Mouse (Mus musculus): ENCODE data around the gene Ncdn. TPM values are rescaled to one million over a fixed set of nuclear protein-coding genes. Genes with fewer than 3 reads are reported as not detected.

The Ncdn gene
- 10 to 100 TPM; 17.2 to 20.1 (median 17.8) TPM for total RNA-seq (2022)

- peak; percentile 94 for DNase-seq (ENCODE audit: low spot score)
These were observed at the start of gene Ncdn, which contains the start of gene AU040320 for GRCm38 (mm10) chr4:126753268-126754230. TSS of gene Ncdn (minus strand) at chr4:126753438. TSS of gene AU040320 (plus strand) at chr4:126753544.

- no peak for DNase-seq (ENCODE audit: low spot score)
These were observed 48.9 kb upstream of the Ncdn start for GRCm38 (mm10) chr4:126802174-126802573.

- DNase-seq (ENCODE audit: low spot score): no peak
These were observed 39.3 kb upstream of the Ncdn start for GRCm38 (mm10) chr4:126792341-126793102.

GRCm38 (mm10) chr4:126782996-126783395, 29.8 kb upstream of the Ncdn start:
- DNase-seq (ENCODE audit: low spot score): no peak

GRCm38 (mm10) chr4:126782512-126782911, 29.3 kb upstream of the Ncdn start:
- no peak for DNase-seq (ENCODE audit: low spot score)

- no peak for DNase-seq (ENCODE audit: low spot score)
These were observed 28.6 kb upstream of the Ncdn start for GRCm38 (mm10) chr4:126781871-126782270.

GRCm38 (mm10) chr4:126779826-126780775, 26.9 kb upstream of the Ncdn start:
- no peak for DNase-seq (ENCODE audit: low spot score)

GRCm38 (mm10) chr4:126779148-126779581, 25.9 kb upstream of the Ncdn start:
- no peak for DNase-seq (ENCODE audit: low spot score)

GRCm38 (mm10) chr4:126775182-126775581, 21.9 kb upstream of the Ncdn start:
- DNase-seq (ENCODE audit: low spot score): no peak

- no peak for DNase-seq (ENCODE audit: low spot score)
These were observed 20.6 kb upstream of the Ncdn start for GRCm38 (mm10) chr4:126773871-126774270.

- DNase-seq (ENCODE audit: low spot score): no peak
These were observed 17.6 kb upstream of the Ncdn start for GRCm38 (mm10) chr4:126770831-126771230.

GRCm38 (mm10) chr4:126769800-126770563, 16.7 kb upstream of the Ncdn start:
- no peak for DNase-seq (ENCODE audit: low spot score)

GRCm38 (mm10) chr4:126763483-126763882, 10.2 kb upstream of the Ncdn start:
- DNase-seq (ENCODE audit: low spot score): no peak

GRCm38 (mm10) chr4:126762586-126763359, 9.5 kb upstream of the Ncdn start:
- no peak for DNase-seq (ENCODE audit: low spot score)

GRCm38 (mm10) chr4:126759435-126759834, 6.2 kb upstream of the Ncdn start:
- DNase-seq (ENCODE audit: low spot score): no peak

- no peak for DNase-seq (ENCODE audit: low spot score)
These were observed 5.1 kb upstream of the Ncdn start for GRCm38 (mm10) chr4:126758299-126758698.

- no peak for DNase-seq (ENCODE audit: low spot score)
These were observed 3.5 kb upstream of the Ncdn start for GRCm38 (mm10) chr4:126756766-126757165.

GRCm38 (mm10) chr4:126754736-126755374, 1.6 kb upstream of the Ncdn start:
- no peak for DNase-seq (ENCODE audit: low spot score)

- DNase-seq (ENCODE audit: low spot score): no peak
These were observed 983 bp upstream of the Ncdn start for GRCm38 (mm10) chr4:126754231-126754611.
